Mouse (Mus musculus) spleen, adult 2 months (tissue): ENCODE data around the gene Gm4565.
"Not testable (repeated sequence)": the region's sequence is repeated elsewhere in the genome, so short reads cannot be mapped to it uniquely, and the experiment has no call there.

Experiments used
- CTCF ChIP-seq: fragments of 200-500 bp; IDR thresholded peaks from 2 replicates; pipeline ENCODE4 v1.5.1; 2011; ENCODE audit warnings: mild to moderate bottlenecking, inconsistent platforms; ENCODE audit not compliant: insufficient read depth, insufficient read length, insufficient replicate concordance; ENCODE audit errors: extremely low read depth
- POLR2A ChIP-seq: fragments of 200-500 bp; IDR thresholded peaks from 2 replicates; pipeline ENCODE4 v1.6.1; 2011; ENCODE audit warnings: low read depth, low read length, inconsistent platforms

GRCm38 (mm10) chr7:22534787-22535186 lies 53.1 kb downstream of the Gm4565 start, which contains the start of gene Gm8677:
- not testable (repeated sequence) for TF ChIP-seq CTCF, POLR2A
